Mouse (Mus musculus) adrenal gland, postnatal 4 days (tissue): ENCODE measurements around the gene Cttn. TPM values are rescaled to one million over a fixed set of nuclear protein-coding genes. Genes with fewer than 3 reads are reported as not detected.

Source experiments
- DNase-seq, 2 experiments: peaks; one replicate each; pipeline ENCODE4 v3.0.0; 2021 to 2022; ENCODE audit warnings: low spot score in 2 of 2, mixed read lengths in 2 of 2
- total RNA-seq, 2 experiments: library from RNA; stranded (reverse); gene quantifications; 2 replicates each; pipeline ENCODE4 v1.2.3; 2021

Gene Cttn
- total RNA-seq, 2 experiments from 2014 or later: 189 to 193 TPM

DNA sequence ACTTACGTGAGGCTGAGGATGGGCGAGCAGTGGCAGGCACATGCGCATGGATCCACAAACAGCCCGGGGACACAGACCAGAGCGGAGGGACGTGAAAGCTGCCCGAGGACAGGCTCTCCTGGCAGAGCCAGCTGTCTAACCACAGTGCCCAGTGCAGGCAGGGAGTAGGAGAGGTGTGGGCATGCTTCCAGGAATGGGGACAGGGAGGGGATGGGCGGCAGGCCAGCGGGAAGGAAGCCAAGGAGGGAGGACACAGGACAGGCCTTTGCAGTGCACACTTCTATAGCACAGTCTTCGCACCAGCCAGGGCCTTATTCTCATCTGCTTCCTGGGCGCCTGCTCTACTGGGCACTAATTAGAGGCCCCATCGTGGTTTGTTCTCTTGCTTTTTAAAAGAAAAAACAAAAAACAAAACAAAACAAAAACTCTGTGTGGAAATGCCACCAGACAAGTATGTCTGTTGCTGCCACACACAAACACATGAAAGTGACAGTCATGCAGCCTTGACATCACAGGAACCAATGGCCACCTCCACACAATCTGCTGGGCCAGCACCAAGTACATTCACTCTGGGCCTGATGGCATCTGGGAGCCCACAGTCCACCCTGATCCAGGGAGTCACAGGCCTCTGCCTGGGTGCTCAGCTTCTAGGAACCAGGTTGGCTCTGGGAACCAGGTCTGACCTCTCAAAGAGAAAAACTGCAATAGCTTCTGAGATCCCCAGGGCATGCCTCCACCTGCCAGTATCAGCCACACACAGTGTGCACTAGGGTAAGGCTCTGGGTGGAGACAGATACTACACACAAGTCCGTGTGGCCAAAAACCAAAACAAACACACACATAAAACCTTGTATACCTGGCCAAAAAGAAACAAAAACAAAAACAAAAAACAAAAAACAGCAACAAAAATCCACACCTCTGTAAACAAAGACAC lies 20.9 kb downstream of the Cttn start:
- DNase-seq: peak; percentile 94 to 95

DNA sequence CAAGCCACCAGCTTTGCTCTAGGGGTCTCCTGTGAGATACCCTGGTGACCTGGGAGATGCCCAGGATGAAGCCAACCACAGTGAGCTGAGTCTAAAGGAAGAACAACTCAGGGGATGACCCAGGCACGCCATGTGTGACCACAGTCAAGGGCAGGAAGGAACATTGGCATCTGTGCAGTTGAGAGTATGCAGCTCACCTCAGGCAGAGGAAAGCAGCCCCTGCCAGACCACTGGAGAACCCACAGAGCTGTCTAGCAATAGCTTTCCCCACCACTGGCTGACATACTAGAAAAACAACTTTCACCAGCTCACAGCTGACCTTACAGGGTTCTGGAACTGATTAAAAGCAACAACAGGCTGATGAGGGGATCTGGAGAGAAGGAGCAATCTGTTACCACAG lies 22.6 kb downstream of the Cttn start:
- no peak for DNase-seq

DNA sequence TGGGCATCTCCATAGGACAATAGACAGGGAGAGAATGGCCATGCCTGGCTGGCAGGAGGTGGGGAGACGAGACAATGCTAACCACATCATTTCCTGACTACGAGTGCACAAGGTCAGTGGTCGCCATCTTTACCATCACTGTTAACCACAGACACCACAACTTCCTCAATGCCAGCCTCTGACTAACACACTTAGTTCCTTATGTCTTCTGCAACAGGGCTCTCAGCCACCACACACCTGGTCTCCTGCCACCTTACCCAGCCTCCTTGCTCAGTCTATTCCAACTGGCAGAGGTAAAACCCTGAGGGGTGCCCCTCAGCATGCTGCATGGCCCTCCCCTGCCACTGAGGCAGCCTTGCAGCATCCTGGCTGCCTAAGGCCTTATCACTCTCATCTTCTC lies 23.7 kb downstream of the Cttn start:
- DNase-seq: no peak

DNA sequence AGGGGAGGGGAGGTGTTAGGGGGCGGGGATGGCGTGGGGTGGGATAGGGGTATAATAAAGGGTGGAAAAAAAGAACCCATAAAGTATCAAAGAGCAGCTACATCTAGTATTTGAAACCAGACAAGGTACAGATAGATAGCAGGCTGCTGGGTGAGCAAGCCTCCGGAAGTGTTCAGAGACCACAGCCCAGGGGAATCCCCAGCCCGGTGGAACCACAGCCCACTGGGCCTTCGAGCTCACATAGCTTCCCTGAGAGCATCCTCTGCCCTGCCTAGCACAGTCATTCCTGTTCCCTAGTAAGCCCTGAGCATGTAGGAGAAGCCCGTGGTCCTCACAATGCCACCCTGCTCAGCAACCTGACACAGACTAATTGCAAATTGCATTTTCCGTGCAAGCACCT lies 26.0 kb downstream of the Cttn start:
- no peak for DNase-seq

- DNase-seq: no peak
Observed at GRCm38 (mm10) chr7:144441976-144442375, 28.8 kb downstream of the Cttn start.

- DNase-seq: no peak
Observed at GRCm38 (mm10) chr7:144441466-144441865, 29.3 kb downstream of the Cttn start.

DNA sequence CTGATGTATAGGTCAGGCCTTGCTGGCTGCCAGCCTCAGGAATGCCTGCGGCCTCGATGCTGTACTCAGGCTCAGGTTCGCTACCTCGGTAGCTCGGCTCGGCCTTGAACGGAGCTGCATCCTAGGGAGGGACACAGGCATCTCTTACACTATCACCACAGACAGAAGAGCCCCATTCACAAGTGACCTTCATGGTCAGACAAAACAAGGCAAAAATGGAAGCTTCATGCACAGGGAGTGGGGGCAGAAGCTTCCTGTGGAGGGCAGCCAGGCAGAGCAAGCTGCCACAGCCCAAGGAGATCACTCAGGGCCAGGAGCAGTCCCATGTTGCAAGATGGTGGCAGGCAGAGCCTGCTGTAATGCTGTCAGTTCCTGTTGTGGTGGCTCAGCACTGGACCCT lies 32.0 kb downstream of the Cttn start:
- DNase-seq: no peak

- no peak for DNase-seq
Observed at GRCm38 (mm10) chr7:144432920-144433319, 37.9 kb downstream of the Cttn start.

- no peak for DNase-seq
Observed at GRCm38 (mm10) chr7:144427460-144427859, 43.3 kb downstream of the Cttn start.

DNA sequence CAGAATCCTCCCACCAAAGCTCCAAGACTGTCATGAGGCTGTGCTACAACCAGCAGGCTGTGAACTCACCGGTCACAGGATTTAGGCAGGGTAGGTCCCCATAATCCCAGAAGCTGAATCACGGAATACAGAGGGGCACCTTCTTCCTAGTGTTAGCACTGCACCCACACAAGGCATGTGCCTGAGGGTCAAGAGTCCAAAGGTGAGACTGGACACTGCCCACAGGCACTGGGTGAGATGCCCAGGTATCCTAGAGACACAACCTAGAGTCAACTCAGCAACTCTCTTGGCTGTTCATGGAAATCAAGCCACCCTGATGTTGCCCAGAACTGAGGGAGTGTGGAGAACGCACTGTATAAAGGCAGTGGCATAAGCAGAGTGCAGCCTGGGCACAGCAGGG lies 44.2 kb downstream of the Cttn start:
- no peak for DNase-seq

DNA sequence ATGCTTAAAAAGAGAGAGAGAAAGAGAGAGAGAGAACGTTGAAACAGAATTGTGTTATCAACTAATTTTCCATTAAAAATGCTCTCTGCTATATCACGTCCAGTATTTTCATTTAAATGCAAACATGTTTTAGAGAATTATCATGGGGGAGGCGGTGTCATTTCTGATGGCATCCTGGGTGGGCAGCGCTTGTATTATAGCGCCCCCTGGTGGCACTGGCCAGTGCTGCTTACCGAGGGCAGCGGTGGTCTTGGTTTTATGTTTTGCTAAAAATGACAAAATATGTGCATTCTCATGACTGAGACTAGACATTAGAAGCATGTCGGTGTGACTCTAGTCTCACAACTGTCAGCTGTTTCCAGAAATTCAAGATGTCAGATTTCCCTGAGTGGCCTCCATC lies 44.9 kb downstream of the Cttn start:
- peak; percentile 27 to 41 for DNase-seq

- no peak for DNase-seq
Observed at GRCm38 (mm10) chr7:144421478-144421877, 49.3 kb downstream of the Cttn start.

- no peak for DNase-seq
Observed at GRCm38 (mm10) chr7:144420552-144420951, 50.3 kb downstream of the Cttn start.

DNA sequence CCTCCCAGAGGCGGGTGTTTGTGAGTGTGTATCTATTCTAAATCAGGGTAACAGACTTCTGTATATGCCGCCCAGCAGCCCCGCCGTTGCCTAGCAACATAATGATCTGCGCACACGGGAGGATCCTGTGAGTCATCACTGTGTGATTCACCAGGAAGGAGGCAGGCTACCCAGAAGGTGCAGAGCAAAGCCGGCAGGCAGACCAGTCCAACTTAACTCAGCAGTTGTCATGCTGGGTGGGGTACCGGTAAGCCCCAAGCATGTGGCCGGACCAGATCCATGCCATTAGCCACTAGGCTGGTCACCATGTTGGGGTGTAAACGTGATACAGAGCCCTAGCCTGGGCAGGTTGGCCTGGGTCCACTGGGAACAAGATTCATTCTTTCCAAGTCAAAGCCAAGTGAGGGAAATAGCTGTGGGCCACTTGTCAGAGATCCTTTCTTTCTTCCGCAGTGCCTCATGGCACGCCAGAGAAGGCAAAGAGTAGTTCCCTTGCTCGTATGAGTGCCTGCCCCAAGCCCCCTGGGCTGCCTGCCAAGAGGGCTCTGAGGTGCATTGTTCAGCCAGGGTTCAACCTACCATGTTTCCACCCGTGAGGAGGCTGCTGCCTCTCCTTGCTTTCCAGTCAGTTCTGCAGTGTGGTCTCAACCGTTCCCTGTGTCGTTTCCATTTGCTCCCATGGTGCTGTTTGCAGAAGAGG lies 53.0 kb downstream of the Cttn start:
- DNase-seq: peak in 1 of 2 experiments; percentile 41

- no peak for DNase-seq
Observed at GRCm38 (mm10) chr7:144417234-144417633, 53.6 kb downstream of the Cttn start.

GRCm38 (mm10) chr7:144415795-144416194 lies 55.0 kb downstream of the Cttn start:
- no peak for DNase-seq

DNA sequence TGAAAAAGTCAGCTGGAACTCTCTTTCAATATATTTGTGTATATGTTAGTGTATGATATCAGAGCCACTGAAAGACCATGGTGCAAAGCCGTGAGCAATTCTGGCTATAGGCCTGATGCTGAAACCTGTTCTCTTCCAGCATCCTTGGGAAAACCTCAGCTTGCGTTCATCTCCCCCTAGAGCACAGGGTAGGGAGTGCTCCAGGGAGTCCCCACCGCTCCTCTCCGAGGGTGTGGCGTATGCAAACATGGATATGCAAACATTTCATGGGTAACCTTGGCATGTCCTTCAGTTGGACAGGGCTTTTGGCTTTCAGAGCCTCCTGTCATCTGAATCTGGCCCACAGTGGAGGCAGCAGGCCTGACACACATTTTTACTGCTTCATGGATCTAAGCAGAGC lies 56.2 kb downstream of the Cttn start:
- no peak for DNase-seq

GRCm38 (mm10) chr7:144411967-144412906 lies 58.6 kb downstream of the Cttn start:
- DNase-seq: no peak

- no peak for DNase-seq
Observed at GRCm38 (mm10) chr7:144409682-144410081, 61.1 kb downstream of the Cttn start.

- DNase-seq: no peak
Observed at GRCm38 (mm10) chr7:144408464-144409000, 62.3 kb downstream of the Cttn start.

- DNase-seq: no peak
Observed at GRCm38 (mm10) chr7:144407675-144408074, 63.1 kb downstream of the Cttn start.
